Mouse (Mus musculus): ENCODE results near the gene Akr1c12.

- TF ChIP-seq CTCF (IDR thresholded peaks at IDR 0.05; ENCODE audit: low read depth, low read length) = no peak
- TF ChIP-seq POLR2A (IDR thresholded peaks at IDR 0.05; ENCODE audit: extremely low read depth, insufficient read depth, low read length) = no peak
These were observed 25.8 kb upstream of the Akr1c12 start for GRCm38 (mm10) chr13:4304861-4305565.
